Mouse (Mus musculus) layer of hippocampus, adult 2 months (tissue): Measurements from ENCODE around the gene Ccdc88c. TPM values are rescaled to one million over a fixed set of nuclear protein-coding genes. Genes with fewer than 3 reads are reported as not detected.

ENCODE experiments used
- DNase-seq, 2 experiments: peaks; one replicate each; pipeline ENCODE4 v3.0.0; 2022; ENCODE audit warnings: low spot score in 2 of 2
- H3K27ac ChIP-seq: fragments of 200-600 bp; 2 replicates; pipeline ENCODE4 v1.8.1; 2022
- H3K4me3 ChIP-seq: fragments of 200-600 bp; 2 replicates; pipeline ENCODE4 v1.8.1; 2022; ENCODE audit warnings: mild to moderate bottlenecking
- CTCF ChIP-seq: fragments of 200-600 bp; conservative IDR thresholded peaks from 2 replicates; pipeline ENCODE4 v1.8.1; 2022; ENCODE audit warnings: antibody characterized with exemption, mild to moderate bottlenecking, moderate library complexity
- long read RNA-seq, 2 experiments: library from polyadenylated mRNA; stranded (forward); transcript quantifications; one replicate each; pipeline ENCODE4 v2.0.0; 2021; ENCODE audit warnings: borderline mapping rate in 2 of 2
- total RNA-seq, 2 experiments: library from RNA; stranded (reverse); gene quantifications; 2 replicates each; pipeline ENCODE4 v1.2.3; 2021

The Ccdc88c gene
- 10 to 100 TPM; 24.3 to 33.7 TPM for total RNA-seq
- long read RNA-seq, experiment 1, full-length matches to known transcripts, result 2 of 17 reads
- long read RNA-seq, experiment 1, partial matches to known transcripts, result 8 of 17 reads
- long read RNA-seq, experiment 1, other reads (novel, unspliced or antisense), result 7 of 17 reads
- long read RNA-seq, experiment 2, partial matches to known transcripts, result 5 of 13 reads
- long read RNA-seq, experiment 2, other reads (novel, unspliced or antisense), result 8 of 13 reads

DNA sequence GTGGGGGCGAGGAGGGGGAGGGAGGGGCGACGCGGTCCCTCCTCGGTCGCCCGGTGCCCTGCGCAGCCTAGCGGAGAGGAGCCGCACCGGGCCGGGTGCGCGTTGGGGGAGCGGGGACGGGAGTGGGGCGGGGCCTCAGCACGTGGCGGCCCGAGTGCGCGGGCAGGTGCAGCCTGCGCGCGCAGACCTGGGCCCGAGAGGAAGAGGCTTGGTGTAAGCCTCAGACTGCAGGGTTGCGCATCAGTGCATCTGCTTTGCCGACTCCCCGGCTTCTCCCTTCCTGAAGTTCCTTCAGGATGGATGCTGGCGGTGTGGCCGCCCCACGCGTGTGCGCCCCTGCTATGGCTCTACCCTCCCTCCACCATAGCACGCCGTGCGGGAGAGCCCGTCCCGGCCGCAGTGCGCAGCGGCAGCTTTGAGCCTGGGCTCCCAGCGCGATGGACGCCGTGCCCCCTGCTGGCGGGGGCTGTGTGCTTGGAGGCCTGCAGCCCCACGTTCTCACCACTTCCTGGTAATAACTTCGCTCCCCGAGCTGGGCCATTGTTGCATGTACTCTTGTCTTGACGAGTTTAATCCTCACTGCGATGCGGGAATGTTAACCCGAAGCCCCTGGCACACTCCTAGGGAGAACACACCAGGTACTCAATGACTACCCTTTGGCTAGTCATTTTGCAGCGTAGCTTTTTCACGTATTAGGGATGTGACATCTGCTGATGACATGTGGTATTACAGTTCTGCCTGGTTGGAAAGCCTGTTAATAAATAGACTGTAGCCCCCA is at the start of gene Ccdc88c:
TSS of gene Ccdc88c (minus strand) at position 103 of the 778 bp plus-strand sequence.
- H3K4me3 ChIP-seq, result peak within 1 kb of the TSS; percentile 69
- peak within 1 kb of the TSS; percentile 90 for H3K27ac ChIP-seq
- peak; percentile 66 to 77 for DNase-seq
- peak; percentile 80 for TF ChIP-seq CTCF

DNA sequence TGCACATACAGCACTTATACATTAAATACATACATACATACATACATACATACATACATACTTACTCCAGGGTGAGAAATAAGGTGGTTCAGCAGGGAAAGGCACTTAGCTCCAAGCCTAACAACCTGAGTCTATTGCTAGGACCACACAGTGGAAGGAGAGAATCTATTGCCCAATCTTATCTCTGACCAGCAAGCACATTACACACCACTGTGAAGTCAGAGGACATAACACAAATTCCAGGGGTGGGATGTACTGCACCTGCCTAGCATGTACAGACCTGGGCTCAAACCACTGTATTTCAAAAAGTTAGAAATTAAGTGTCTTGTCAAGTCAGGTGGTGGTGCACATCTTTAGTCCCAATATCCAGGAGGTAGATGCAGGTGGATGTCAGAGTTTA is 49.1 kb upstream of the Ccdc88c start:
- DNase-seq, result no peak
- H3K27ac ChIP-seq, result no peak overlapping the region
- no peak for TF ChIP-seq CTCF
- no peak overlapping the region for H3K4me3 ChIP-seq

GRCm38 (mm10) chr12:101075433-101075832 is 46.6 kb upstream of the Ccdc88c start:
- H3K27ac ChIP-seq, result no peak overlapping the region
- no peak for DNase-seq
- no peak overlapping the region for H3K4me3 ChIP-seq
- no peak for TF ChIP-seq CTCF

DNA sequence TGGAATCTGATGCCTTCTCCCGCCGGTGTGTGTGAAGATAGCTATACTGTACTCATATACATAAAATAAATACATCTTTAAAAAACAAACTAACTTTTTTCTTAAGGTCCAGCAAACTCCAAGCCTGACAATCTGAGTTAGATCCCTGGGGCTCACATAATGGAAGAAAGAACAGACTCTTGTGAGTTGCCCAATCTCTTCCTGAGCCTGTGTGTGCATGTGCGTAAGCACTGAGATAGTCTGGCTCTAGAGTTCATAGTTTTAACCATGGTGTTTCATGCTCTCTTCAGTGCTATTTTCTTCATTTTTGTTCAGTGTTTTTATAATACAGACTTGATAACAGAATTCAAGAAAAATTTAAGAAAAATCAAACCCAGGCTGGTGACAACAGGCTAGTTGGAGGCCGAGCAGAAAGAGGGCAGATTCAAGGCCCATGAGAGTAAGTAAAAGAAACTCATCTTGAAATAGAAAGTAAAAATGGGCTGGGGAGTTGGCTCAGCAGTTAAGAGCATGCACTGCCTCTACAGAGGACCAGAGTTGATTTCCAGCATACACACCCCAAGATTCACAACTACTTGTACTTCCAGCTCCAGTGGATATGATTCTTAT is 46.1 kb upstream of the Ccdc88c start:
- no peak overlapping the region for H3K4me3 ChIP-seq
- TF ChIP-seq CTCF, result no peak
- no peak overlapping the region for H3K27ac ChIP-seq
- DNase-seq, result no peak

GRCm38 (mm10) chr12:101069813-101070212 is 41.0 kb upstream of the Ccdc88c start:
- Histone ChIP-seq H3K27ac (no peak overlapping the region), H3K4me3 (no peak overlapping the region)
- DNase-seq, result no peak
- no peak for TF ChIP-seq CTCF

DNA sequence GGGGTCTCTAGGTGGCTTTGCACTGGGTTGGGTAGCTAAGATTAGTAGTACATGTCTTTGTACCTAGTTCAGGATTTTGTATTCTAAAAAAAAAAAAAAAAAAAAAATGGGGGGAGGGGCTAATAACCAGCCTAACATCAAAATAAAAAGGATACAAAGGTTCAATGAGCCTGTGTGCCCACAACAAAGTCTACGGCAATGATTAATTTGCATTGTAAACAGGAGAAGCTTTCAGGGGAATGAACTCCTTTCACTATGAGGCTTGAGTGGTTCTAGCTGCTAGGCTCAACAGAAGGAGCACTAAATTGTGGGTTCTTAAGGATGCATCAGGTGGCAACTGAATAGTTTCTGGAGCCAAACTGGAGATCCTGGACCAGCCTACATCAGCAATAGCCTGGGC is 37.5 kb upstream of the Ccdc88c start:
- Histone ChIP-seq H3K27ac (no peak overlapping the region), H3K4me3 (no peak overlapping the region)
- no peak for TF ChIP-seq CTCF
- no peak for DNase-seq

DNA sequence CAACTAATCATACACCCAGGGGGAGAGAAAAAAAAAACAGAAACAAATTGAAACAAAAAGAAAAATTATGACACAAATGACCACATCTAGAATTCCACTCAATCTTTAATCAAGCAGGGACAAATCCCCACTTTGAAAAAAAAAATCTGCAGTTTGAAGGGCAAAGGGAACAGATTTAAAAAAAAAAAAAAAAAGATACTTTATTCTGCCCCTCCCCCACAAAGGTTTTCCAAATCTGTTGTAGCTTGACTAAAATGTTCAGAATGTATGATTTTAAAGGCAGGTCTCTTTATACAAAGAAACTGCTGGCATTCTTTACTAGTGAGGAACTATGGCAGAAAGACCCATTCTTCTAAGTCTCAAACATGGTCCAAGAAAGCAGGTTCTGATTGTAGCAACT is 11.1 kb upstream of the Ccdc88c start:
- no peak for DNase-seq
- H3K27ac ChIP-seq, result no peak overlapping the region
- TF ChIP-seq CTCF, result no peak
- H3K4me3 ChIP-seq, result no peak overlapping the region

DNA sequence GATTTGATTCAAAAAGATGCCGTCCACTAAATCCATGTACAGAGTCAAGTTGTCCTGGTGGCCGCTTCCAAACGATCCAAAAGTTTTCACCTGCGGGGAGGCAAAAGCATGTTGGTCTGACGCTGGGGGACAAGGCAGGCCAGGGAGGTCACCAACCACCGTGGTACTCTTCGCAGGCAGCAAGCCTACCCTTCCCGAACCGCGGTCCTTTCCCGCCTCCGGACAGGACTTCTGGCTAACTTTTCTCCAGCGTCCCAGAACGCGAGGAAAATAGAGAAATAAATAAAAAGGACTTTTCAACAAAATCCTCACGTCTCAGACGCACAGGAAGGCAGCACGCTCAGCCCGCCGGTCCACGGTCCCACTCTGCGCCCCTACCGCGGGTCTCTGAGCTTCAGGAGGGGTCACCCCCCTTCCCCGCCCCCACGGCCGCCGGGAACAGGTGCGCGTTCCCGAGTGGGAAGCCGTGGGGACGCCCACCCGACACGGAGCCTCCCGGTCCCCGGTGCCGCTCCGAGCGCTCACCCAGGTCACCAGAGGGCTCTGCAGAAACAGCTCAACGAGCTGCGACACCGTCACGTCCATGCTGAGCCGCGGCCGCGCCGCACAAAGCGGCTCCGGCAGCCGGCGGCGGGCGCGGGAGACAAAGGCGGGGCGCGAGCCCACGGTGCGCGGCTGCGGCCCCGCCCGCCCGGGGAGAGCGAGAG is 456 bp downstream of the Ccdc88c start:
- DNase-seq, result no peak
- peak overlapping the region; percentile 69 for H3K4me3 ChIP-seq
- no peak for TF ChIP-seq CTCF
- H3K27ac ChIP-seq, result peak overlapping the region; percentile 90

DNA sequence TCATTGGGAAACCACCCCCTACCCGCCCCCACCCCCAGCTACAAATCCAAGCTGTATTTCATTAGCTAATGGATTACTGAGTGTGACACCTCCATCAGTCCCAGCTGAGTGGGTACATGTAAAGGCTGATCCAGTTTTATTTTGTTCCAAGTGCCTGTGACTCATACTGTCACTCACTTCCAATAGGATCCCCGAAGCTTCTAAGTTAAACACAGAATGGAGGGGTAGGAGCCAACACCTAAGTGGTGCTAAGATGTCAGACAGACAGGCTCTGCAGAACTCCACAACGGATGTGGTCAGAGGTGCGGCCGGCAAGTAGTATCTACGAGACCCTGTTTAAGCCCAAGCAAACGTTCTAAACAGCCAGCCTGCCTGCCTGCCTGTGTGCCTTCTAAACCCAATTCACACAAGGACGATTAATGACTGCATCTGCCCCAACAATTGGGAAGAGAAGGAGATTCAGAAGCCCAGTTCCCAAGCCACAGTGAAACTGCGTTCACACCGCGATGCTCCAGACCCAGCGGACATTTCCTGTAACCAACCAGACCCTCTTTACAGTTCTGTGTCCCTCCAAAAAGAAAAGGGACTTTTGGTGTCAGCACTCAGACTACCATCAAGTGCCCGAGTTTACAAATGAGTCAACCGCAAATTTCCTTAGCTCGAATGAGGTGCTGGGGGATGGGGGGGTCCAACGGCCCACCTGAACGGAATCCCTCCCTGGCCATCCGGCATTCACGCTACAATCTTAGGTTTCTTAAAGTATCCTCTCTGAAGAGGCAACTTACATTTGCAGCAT is 1.2 kb downstream of the Ccdc88c start:
- peak overlapping the region; percentile 69 for H3K4me3 ChIP-seq
- TF ChIP-seq CTCF, result no peak
- DNase-seq, result peak in 1 of 2 experiments; percentile 59
- peak overlapping the region; percentile 90 for H3K27ac ChIP-seq

DNA sequence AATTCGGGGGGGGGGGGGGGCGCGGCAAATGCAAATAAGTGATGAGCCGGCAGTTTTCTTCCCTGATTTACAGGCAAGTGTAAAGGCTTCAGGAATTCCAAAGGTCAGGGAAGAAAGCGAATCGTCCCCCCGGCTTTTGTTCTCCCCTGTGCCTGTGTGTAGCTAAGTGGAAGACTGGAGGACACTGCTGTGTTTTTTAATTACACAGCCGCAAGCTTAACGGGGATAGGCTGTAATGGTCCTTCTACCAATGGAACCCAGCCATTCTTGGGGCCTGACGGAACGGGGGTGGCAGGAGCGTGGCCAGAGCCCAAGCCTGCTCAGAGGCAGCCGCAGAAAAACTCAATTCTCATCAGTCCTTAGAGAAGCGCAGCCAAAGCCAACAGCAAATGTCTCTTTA is 1.9 kb downstream of the Ccdc88c start:
- DNase-seq, result peak in 1 of 2 experiments; percentile 54
- peak overlapping the region; percentile 90; the same call in 1 of the 2 replicates for H3K27ac ChIP-seq
- no peak for TF ChIP-seq CTCF
- peak overlapping the region; percentile 69 for H3K4me3 ChIP-seq

- Histone ChIP-seq H3K4me3 (peak overlapping the region; percentile 69), H3K27ac (peak overlapping the region; percentile 61; the same call in 1 of the 2 replicates)
- DNase-seq, result no peak
- no peak for TF ChIP-seq CTCF
Measured at GRCm38 (mm10) chr12:101026518-101026917, 2.3 kb downstream of the Ccdc88c start.

DNA sequence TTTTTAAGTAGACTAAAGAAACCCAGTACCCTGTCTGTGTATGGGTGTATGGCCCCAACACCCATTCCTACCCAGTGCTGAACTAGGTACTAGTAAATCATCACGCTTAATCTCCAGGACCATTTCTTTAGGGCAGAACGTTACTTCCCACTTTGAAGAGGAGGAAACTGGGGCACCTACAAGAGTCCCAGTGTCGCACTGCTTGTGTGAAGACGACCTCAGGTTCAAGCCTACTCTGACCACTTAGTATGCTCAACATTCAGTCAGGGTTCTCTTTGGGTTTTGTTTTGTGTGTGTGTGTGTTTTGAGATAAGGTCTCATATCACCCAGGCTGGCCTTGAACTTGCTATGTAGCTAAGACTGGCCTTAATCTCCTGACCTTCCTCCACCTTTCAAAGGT is 2.8 kb downstream of the Ccdc88c start:
- Histone ChIP-seq H3K27ac (peak overlapping the region; percentile 61; the same call in 1 of the 2 replicates), H3K4me3 (peak overlapping the region; percentile 69; the same call in 1 of the 2 replicates)
- TF ChIP-seq CTCF, result no peak
- DNase-seq, result no peak
